Mouse (Mus musculus): ENCODE data around the gene Ercc6. TPM values are rescaled to one million over a fixed set of nuclear protein-coding genes. Genes with fewer than 3 reads are reported as not detected.
A peak's percentile ranks its signal among the peaks of the same experiment; 100 is the strongest.

Gene Ercc6
- polyA plus RNA-seq, 1 experiment from 2014 or later, result 8.4 TPM

DNA sequence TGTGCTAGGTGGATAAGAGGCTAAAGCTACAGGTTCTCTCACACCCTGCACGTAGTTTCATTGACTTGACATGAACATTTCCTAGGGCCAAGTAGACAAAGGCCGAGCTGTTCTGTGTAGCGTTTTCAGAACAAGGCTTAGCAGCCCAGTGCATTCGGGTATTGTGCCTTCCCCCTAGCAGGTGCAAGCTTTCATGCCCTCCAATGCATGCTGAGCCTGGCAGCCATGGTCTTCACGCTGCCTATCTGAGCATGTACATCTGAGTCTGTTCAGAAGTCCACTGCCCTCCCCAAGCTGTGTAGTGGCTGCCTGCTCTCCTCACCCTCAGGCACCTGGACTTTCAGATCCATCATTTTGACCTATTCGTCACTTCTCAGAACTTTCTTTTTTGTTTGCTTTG, 50.3 kb downstream of the Ercc6 start:
- WGBS, result 93% methylated on average over 6 of the region's 6 CpGs
- no peak overlapping the region for H3K9ac ChIP-seq (ENCODE audit: low read length)
- no peaks in the 10 kb centered on the region for H3K9me3 ChIP-seq (ENCODE audit: control insufficient read depth, low read length)
- no peaks in the 10 kb centered on the region for H3K27me3 ChIP-seq (ENCODE audit: control insufficient read depth, insufficient read depth, low read length)
- DNase-seq (ENCODE audit: low spot score) (no peak), ATAC-seq (ENCODE audit: low FRiP score, low TSS enrichment) (no peak)
- H3K36me3 ChIP-seq (ENCODE audit: control insufficient read depth, insufficient read depth, low read length), result peaks cover 30% of the 10 kb centered on the region
- no peak overlapping the region for H3K27ac ChIP-seq (replicated peaks)
- H3K4me3 ChIP-seq (ENCODE audit: low read depth, low read length), result no peak overlapping the region
- H3K4me2 ChIP-seq (replicated peaks; ENCODE audit: low read depth), result no peak overlapping the region
- TF ChIP-seq EP300 (optimal IDR thresholded peaks at IDR 0.05), result no peak
- H3K4me1 ChIP-seq (replicated peaks; ENCODE audit: control insufficient read depth, insufficient read depth), result no peaks in the 10 kb centered on the region

- TF ChIP-seq EP300 (optimal IDR thresholded peaks at IDR 0.05) (no peak), CTCF (IDR thresholded peaks at IDR 0.05; ENCODE audit: low read depth) (peak; percentile 40)
- H3K9ac ChIP-seq (ENCODE audit: low read length), result no peak overlapping the region
- H3K9me3 ChIP-seq (ENCODE audit: control insufficient read depth, low read length), result no peaks in the 10 kb centered on the region
- 64% methylated on average over 8 of the region's 8 CpGs for WGBS
- H3K4me2 ChIP-seq (replicated peaks; ENCODE audit: low read depth), result no peak overlapping the region
- peaks cover 23% of the 10 kb centered on the region for H3K36me3 ChIP-seq (ENCODE audit: control insufficient read depth, insufficient read depth, low read length)
- no peak for ATAC-seq (ENCODE audit: low FRiP score, low TSS enrichment)
- H3K4me3 ChIP-seq (ENCODE audit: low read depth, low read length), result no peak overlapping the region
- H3K4me1 ChIP-seq (replicated peaks; ENCODE audit: control insufficient read depth, insufficient read depth), result no peaks in the 10 kb centered on the region
- H3K27me3 ChIP-seq (ENCODE audit: control insufficient read depth, insufficient read depth, low read length), result no peaks in the 10 kb centered on the region
- no peak for DNase-seq (ENCODE audit: low spot score)
- H3K27ac ChIP-seq (replicated peaks), result no peak overlapping the region
Measured at GRCm38 (mm10) chr14:32572519-32572918, 59.2 kb downstream of the Ercc6 start.

- DNase-seq (ENCODE audit: low spot score) (no peak), ATAC-seq (ENCODE audit: low FRiP score, low TSS enrichment) (peak; percentile 59; the same call in 1 of the 2 replicates)
- H3K4me1 ChIP-seq (replicated peaks; ENCODE audit: control insufficient read depth, insufficient read depth), result no peaks in the 10 kb centered on the region
- no peak overlapping the region for H3K9ac ChIP-seq (ENCODE audit: low read length)
- no peak overlapping the region for H3K27ac ChIP-seq (replicated peaks)
- no peak overlapping the region for H3K4me2 ChIP-seq (replicated peaks; ENCODE audit: low read depth)
- no peak overlapping the region for H3K4me3 ChIP-seq (ENCODE audit: low read depth, low read length)
- TF ChIP-seq EP300 (optimal IDR thresholded peaks at IDR 0.05), result no peak
- no peak for TF ChIP-seq CTCF (IDR thresholded peaks at IDR 0.05; ENCODE audit: low read depth)
- WGBS, result 69% methylated on average over 2 of the region's 2 CpGs
- H3K36me3 ChIP-seq (ENCODE audit: control insufficient read depth, insufficient read depth, low read length), result peaks cover 11% of the 10 kb centered on the region; the same call in 1 of the 2 replicates
- H3K9me3 ChIP-seq (ENCODE audit: control insufficient read depth, low read length), result no peaks in the 10 kb centered on the region
- no peaks in the 10 kb centered on the region for H3K27me3 ChIP-seq (ENCODE audit: control insufficient read depth, insufficient read depth, low read length)
Measured at GRCm38 (mm10) chr14:32578420-32578819, 65.1 kb downstream of the Ercc6 start.

DNA sequence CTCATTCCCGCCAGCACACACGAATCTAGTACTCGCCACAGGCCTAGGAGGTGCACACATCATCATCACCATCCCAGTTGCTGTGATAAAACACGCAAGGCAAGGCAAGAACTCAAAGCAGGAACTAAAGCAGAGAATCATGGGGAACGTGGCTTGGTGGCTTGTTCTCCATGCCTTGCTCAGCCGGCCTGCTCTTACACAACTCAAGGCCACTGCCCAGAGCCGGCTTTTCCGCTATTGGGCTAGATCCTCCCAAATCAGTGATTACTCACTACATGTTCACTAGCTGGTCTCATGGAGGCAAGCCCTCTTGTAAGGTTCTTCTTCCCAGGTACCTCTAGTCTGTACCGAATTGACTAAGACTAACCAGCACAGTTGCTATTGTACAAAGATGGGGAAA, 70.4 kb downstream of the Ercc6 start:
- DNase-seq (ENCODE audit: low spot score), result no peak
- H3K27me3 ChIP-seq (ENCODE audit: control insufficient read depth, insufficient read depth, low read length), result no peaks in the 10 kb centered on the region
- H3K27ac ChIP-seq (replicated peaks), result no peak overlapping the region
- TF ChIP-seq EP300 (optimal IDR thresholded peaks at IDR 0.05) (no peak), CTCF (IDR thresholded peaks at IDR 0.05; ENCODE audit: low read depth) (no peak)
- H3K4me3 ChIP-seq (ENCODE audit: low read depth, low read length), result no peak overlapping the region
- H3K4me2 ChIP-seq (replicated peaks; ENCODE audit: low read depth), result no peak overlapping the region
- no peaks in the 10 kb centered on the region for H3K4me1 ChIP-seq (replicated peaks; ENCODE audit: control insufficient read depth, insufficient read depth)
- no peak for ATAC-seq (ENCODE audit: low FRiP score, low TSS enrichment)
- H3K9me3 ChIP-seq (ENCODE audit: control insufficient read depth, low read length), result no peaks in the 10 kb centered on the region
- H3K9ac ChIP-seq (ENCODE audit: low read length), result no peak overlapping the region
- WGBS, result 88% methylated on average over 9 of the region's 9 CpGs
- no peaks in the 10 kb centered on the region for H3K36me3 ChIP-seq (ENCODE audit: control insufficient read depth, insufficient read depth, low read length)

- Histone ChIP-seq H3K9ac (ENCODE audit: low read length) (no peak overlapping the region), H3K4me3 (ENCODE audit: low read depth, low read length) (no peak overlapping the region), H3K4me2 (replicated peaks; ENCODE audit: low read depth) (no peak overlapping the region), H3K27me3 (ENCODE audit: control insufficient read depth, insufficient read depth, low read length) (no peaks in the 10 kb centered on the region), H3K36me3 (ENCODE audit: control insufficient read depth, insufficient read depth, low read length) (no peaks in the 10 kb centered on the region), H3K9me3 (ENCODE audit: control insufficient read depth, low read length) (no peaks in the 10 kb centered on the region), H3K27ac (replicated peaks) (no peak overlapping the region), H3K4me1 (replicated peaks; ENCODE audit: control insufficient read depth, insufficient read depth) (no peaks in the 10 kb centered on the region)
- WGBS, result 16% methylated on average over 10 of the region's 10 CpGs
- peak; percentile 51; the same call in 1 of the 2 replicates for ATAC-seq (ENCODE audit: low FRiP score, low TSS enrichment)
- peak; percentile 80 for DNase-seq (ENCODE audit: low spot score)
- no peak for TF ChIP-seq EP300 (optimal IDR thresholded peaks at IDR 0.05)
- TF ChIP-seq CTCF (IDR thresholded peaks at IDR 0.05; ENCODE audit: low read depth), result peak; percentile 93
Measured at GRCm38 (mm10) chr14:32587013-32587784, 73.9 kb downstream of the Ercc6 start.

GRCm38 (mm10) chr14:32590377-32590776, 77.1 kb downstream of the Ercc6 start:
- ATAC-seq (ENCODE audit: low FRiP score, low TSS enrichment) (no peak), DNase-seq (ENCODE audit: low spot score) (no peak)
- WGBS, result 51% methylated on average over 3 of the region's 3 CpGs
- H3K4me2 ChIP-seq (replicated peaks; ENCODE audit: low read depth), result no peak overlapping the region
- H3K27ac ChIP-seq (replicated peaks), result no peak overlapping the region
- H3K36me3 ChIP-seq (ENCODE audit: control insufficient read depth, insufficient read depth, low read length), result no peaks in the 10 kb centered on the region
- no peaks in the 10 kb centered on the region for H3K9me3 ChIP-seq (ENCODE audit: control insufficient read depth, low read length)
- H3K9ac ChIP-seq (ENCODE audit: low read length), result no peak overlapping the region
- no peaks in the 10 kb centered on the region for H3K4me1 ChIP-seq (replicated peaks; ENCODE audit: control insufficient read depth, insufficient read depth)
- TF ChIP-seq CTCF (IDR thresholded peaks at IDR 0.05; ENCODE audit: low read depth), result no peak
- TF ChIP-seq EP300 (optimal IDR thresholded peaks at IDR 0.05), result no peak
- H3K27me3 ChIP-seq (ENCODE audit: control insufficient read depth, insufficient read depth, low read length), result no peaks in the 10 kb centered on the region
- no peak overlapping the region for H3K4me3 ChIP-seq (ENCODE audit: low read depth, low read length)

All from stomach, postnatal 0 days (tissue).